Mouse (Mus musculus) bone marrow, adult 2 months (tissue): Measurements from ENCODE around the gene Cers3.

Source experiments
- CTCF ChIP-seq: fragments of 200-500 bp; IDR thresholded peaks from 2 replicates; pipeline ENCODE4 v1.5.1; 2011; ENCODE audit warnings: low read length, control low read depth; ENCODE audit not compliant: control insufficient read depth, insufficient read depth
- POLR2A ChIP-seq: fragments of 200-500 bp; IDR thresholded peaks from 2 replicates; pipeline ENCODE4 v1.6.1; 2011; ENCODE audit warnings: low read depth, mild to moderate bottlenecking, control low read depth, low read length, borderline replicate concordance; ENCODE audit not compliant: control insufficient read depth

- TF ChIP-seq POLR2A (no peak), CTCF (no peak)
These were observed 103.3 kb downstream of the Cers3 start for GRCm38 (mm10) chr7:66846582-66846981.
